Mouse (Mus musculus): ENCODE results near the gene Smim14.

GRCm38 (mm10) chr5:65428321-65428720 lies 108.7 kb downstream of the Smim14 start:
- TF ChIP-seq CTCF (IDR thresholded peaks at IDR 0.05; ENCODE audit: borderline replicate concordance, insufficient read depth, low read depth, low read length) (no peak), POLR2A (IDR thresholded peaks at IDR 0.05; ENCODE audit: borderline replicate concordance, insufficient read depth, low read length) (no peak)

All from cerebellum, adult 2 months (tissue).